Mouse (Mus musculus) embryo, embryonic 10 days (tissue): Measurements from ENCODE around the gene Gpx8.
A peak's percentile ranks its signal among the peaks of the same experiment; 100 is the strongest.

ENCODE experiments used
- DNase-seq: peaks from one replicate; pipeline ENCODE4 v3.0.0-alpha.2; 2015; ENCODE audit warnings: low spot score

The Gpx8 gene

GRCm38 (mm10) chr13:113046211-113046883 is at the start of gene Gpx8:
Gene Gpx8, minus strand, starts transcription at chr13:113046410.
- peak; percentile 90 for DNase-seq

GRCm38 (mm10) chr13:113094618-113095017 is 48.4 kb upstream of the Gpx8 start:
- DNase-seq, result no peak

- DNase-seq, result no peak
These were observed 44.3 kb upstream of the Gpx8 start for GRCm38 (mm10) chr13:113090489-113090888.

- no peak for DNase-seq
These were observed 41.2 kb upstream of the Gpx8 start for GRCm38 (mm10) chr13:113087226-113088017.

GRCm38 (mm10) chr13:113084732-113085131 is 38.5 kb upstream of the Gpx8 start:
- DNase-seq, result no peak

GRCm38 (mm10) chr13:113082101-113082500 is 35.9 kb upstream of the Gpx8 start:
- no peak for DNase-seq

- peak; percentile 19 for DNase-seq
These were observed 32.8 kb upstream of the Gpx8 start for GRCm38 (mm10) chr13:113079021-113079420.

- DNase-seq, result no peak
These were observed 18.3 kb upstream of the Gpx8 start for GRCm38 (mm10) chr13:113064542-113064941.

- no peak for DNase-seq
These were observed 15.5 kb upstream of the Gpx8 start for GRCm38 (mm10) chr13:113061746-113062145.

GRCm38 (mm10) chr13:113055826-113056225 is 9.6 kb upstream of the Gpx8 start:
- DNase-seq, result peak; percentile 51

GRCm38 (mm10) chr13:113054230-113054629 is 8.0 kb upstream of the Gpx8 start:
- no peak for DNase-seq

- no peak for DNase-seq
These were observed 1.4 kb upstream of the Gpx8 start for GRCm38 (mm10) chr13:113047647-113048046.

GRCm38 (mm10) chr13:113047018-113047417 is 808 bp upstream of the Gpx8 start:
- no peak for DNase-seq

- peak; percentile 52 for DNase-seq
These were observed 626 bp downstream of the Gpx8 start for GRCm38 (mm10) chr13:113045458-113046110.

- DNase-seq, result no peak
These were observed 1.3 kb downstream of the Gpx8 start for GRCm38 (mm10) chr13:113044876-113045275.

- peak; percentile 98 for DNase-seq
These were observed 10.4 kb downstream of the Gpx8 start for GRCm38 (mm10) chr13:113035852-113036251.

- DNase-seq, result peak; percentile 34
These were observed 11.2 kb downstream of the Gpx8 start, which contains the start of gene Cdc20b for GRCm38 (mm10) chr13:113034950-113035421. Gene Cdc20b, plus strand, starts transcription at chr13:113035111.

- DNase-seq, result peak; percentile 49
These were observed 11.8 kb downstream of the Gpx8 start for GRCm38 (mm10) chr13:113034271-113034886.

- no peak for DNase-seq
These were observed 13.4 kb downstream of the Gpx8 start for GRCm38 (mm10) chr13:113032831-113033230.

- DNase-seq, result peak; percentile 82
These were observed 14.2 kb downstream of the Gpx8 start for GRCm38 (mm10) chr13:113031792-113032571.

GRCm38 (mm10) chr13:113031351-113031750 is 14.9 kb downstream of the Gpx8 start:
- peak; percentile 40 for DNase-seq
